Mouse (Mus musculus) mouse trophoblast stem cell (cell line): ENCODE data around the gene Npr1.

Source experiments
- in situ Hi-C, 2 experiments: fragments of 300-500 bp; cut with MseI, MboI; formaldehyde crosslinking; loops; 2 replicates in 1 of 2; 3 replicates in 1 of 2; pipeline ENCODE4 v1.15.1; 2025

Npr1 gene

GRCm38 (mm10) chr3:90440756-90441155 lies 24.9 kb downstream of the Npr1 start:
- in situ Hi-C loops: no loop called here

DNA sequence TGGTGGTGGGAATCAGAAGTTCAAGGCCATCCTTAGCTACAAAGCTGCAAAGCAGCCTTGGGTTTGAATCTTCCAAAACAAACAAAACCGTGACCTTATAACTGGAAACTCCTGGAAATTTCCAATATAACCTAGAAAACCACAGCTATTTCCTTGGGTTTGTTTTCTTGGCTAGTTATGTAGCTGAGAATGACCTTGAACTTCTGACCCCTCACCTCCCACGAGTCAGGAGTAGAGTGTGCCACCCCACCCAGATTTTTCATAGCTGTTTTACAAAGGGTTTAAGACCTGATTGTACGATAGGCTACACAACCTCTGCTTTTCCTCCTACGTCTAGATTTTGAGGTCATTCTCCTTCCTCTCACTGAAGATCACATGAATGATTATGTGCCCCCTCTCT lies 28.5 kb downstream of the Npr1 start:
- in situ Hi-C loops: no loop called here

DNA sequence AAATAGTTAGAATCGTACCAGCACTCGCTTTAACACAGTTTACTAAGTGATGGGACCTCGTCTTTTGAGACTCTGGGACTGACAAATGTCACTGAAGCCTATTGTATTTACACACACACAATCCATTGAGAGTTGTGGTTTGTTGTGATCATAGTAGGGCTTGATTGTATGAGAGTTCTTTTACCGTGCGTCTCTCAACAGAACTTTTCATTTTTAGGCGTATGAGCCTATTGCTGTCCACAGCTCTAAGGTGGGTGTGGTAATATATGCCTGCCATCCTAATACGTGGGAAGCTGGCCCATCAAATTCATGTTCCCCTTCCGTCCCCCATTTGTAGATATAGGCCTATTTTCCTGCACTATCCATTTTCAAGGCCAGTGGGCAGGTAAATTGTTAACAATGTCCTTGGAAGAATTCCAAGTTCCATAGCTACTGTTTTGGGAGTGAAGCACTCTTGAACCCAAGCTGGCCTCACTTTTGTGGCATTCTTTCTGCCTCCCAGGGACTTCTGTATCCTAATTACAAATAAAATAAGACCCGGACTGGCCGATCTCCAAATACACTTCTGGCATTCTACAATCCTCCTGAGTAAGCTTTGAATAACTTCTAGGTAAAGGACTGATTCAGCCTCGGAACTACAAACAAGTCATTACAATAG lies 31.5 kb downstream of the Npr1 start:
- in situ Hi-C loops: no loop called here

- in situ Hi-C loops: no loop called here
Observed at GRCm38 (mm10) chr3:90433381-90434020, 32.2 kb downstream of the Npr1 start, which contains the start of gene Ints3. TSS of gene Ints3 (minus strand) at chr3:90433622.

DNA sequence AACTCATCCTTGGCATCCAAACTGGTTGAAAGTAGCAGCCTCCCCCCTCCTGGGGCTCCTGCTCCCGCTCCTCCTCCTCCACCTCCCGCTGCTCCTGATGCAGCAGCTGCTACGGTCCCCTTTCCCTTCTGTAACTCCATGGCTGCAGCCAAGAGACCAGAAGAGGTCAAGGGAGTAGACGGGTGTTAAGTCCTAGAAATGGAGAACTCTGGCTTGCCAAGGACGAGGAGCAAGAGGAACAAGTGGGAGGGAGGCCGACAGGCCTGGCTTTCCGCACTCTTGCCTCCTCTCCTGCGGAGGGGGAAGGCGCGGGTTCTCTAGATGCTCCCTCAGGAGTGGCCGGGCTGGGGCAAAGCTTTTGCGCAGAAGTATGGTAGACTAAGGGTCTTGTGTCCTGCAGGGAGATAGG lies 32.9 kb downstream of the Npr1 start:
- in situ Hi-C loops: no loop called here

- in situ Hi-C loops: no loop called here
Observed at GRCm38 (mm10) chr3:90432348-90432747, 33.3 kb downstream of the Npr1 start.

DNA sequence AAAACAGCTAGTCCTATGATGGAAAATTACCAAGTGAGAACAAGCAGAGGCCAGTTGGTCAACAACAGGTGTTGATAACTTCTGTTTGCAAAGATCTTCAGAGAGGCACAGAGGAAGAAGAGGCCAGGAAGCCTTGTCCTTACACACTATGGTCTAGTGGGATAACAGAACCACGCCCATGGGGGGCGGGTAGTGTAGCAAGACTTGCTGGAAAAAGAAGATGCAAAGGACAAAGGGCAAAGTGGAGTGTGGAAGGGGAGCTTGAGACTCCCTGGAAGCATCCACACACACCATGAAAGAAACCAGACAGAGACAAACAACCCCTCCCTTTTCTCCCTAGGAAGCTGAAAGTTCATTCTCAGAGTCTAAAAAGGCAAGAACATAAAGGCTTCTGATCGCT lies 36.1 kb downstream of the Npr1 start:
- in situ Hi-C loops: no loop called here

DNA sequence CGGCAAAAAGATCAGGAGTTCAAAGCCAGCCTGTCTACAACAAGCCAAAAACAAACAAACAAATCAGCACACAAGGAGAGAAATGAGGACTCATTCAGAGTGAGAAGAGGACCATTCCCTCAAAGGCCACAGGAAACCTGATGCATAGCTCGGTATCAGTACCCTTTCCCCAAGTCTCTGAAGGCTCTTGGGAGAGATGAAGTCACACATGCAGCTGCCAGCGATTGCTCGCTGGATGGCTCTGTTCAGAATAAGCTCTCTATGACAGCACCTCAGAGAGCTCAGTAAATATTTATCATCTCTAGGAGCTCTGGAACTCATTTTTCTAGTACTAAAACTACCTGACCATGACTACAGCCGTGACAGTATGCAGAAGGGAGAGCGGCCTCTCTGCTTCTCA lies 37.5 kb downstream of the Npr1 start:
- in situ Hi-C loops: no loop called here

- in situ Hi-C loops: no loop called here
Observed at GRCm38 (mm10) chr3:90427574-90427973, 38.1 kb downstream of the Npr1 start.

- in situ Hi-C loops: no loop called here
Observed at GRCm38 (mm10) chr3:90425499-90425898, 40.2 kb downstream of the Npr1 start.

DNA sequence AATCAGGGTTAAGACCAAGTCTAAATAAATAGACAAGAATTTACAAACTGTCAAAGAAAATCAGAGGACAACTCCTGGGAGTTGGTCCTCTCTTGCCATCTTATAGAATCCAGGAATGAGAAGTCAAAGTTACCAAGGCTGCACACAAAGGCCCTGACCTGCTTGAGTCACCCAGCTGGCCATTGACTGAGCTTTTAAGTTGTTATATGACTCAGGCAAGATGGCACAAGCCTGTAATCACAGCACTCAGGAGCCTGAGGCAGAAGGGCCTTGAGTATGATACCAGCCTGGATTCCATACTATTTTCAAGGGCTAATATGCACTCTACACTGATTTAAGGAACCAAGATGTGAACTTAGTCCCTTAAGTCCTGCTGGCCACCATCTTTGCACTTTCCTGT lies 42.1 kb downstream of the Npr1 start:
- in situ Hi-C loops: no loop called here

DNA sequence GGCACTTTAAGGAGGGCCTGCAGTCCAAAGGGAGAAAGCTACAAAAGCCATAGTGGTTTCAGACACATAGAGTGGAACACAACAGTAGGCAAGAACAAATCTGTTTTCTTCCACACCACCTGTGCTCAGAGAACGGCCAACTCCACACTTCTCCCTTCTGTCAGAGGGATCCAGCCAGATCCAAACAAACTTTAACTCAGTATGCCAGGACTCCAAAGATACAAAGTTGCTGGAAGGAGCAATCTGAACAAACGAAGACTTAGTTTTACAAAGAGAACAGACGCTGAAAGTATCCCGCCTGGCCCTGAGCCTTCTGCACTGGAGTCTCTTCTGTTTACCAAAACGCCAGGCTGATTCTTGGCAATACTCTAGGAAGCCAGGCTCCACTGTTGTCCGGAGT lies 45.0 kb downstream of the Npr1 start:
- in situ Hi-C loops: no loop called here

DNA sequence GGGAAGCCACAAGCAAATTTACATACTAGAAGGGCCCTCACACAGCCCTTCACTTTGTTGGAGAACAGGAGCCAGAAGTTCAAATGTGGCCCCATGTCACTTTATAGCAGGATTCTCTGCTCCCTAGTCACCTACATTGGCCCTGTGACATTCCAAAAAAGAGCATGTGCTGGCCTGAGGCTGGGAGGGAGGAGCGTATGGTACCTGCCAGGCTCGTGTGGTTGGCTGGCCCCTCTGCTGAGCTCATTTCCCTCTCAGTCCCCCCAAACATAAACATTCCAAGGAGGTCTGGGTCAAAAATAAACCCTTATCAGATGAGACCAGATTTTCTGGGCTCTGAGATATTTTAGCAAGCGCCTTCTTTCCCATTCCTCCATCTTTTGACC lies 52.7 kb downstream of the Npr1 start:
- in situ Hi-C loops: loop anchor here in 1 of 2 experiments (5.0 kb wide), 1 partner anchor 54 kb away; the partner anchor contains the start of gene Npr1

DNA sequence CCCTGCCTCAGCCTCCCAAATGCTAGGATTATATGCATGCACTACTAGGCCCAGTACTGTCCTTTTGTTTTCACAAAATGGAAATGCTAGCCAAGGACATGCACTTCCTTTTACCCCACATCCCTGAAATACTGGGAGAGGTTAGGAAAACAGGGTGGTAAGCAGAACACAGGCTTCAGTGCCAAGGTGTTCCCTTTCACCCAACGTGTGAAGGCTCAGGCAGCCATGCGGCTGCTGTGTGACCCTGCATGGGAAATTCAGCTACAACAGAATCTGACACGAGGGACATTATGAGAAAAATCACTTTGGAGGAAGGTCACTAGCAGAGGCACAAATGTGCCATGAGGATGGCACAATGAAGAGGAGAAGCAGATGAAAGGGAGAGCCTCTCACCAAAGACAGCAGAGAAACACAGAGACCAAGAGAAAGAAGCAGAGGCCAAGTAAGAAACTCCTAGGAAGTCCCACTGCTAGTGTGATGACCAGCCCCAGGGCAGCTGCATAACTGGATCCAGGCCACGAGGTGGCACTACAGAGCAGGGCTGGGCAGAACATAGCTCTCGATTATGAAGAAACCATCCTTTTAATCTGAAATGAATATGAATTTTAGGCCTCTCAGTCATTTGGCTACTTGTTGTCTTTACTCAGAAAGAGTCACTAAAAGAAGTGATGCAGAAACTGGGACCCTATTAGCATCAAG lies 53.2 kb downstream of the Npr1 start:
- in situ Hi-C loops: loop anchor here in 1 of 2 experiments (5.0 kb wide), 1 partner anchor 55 kb away; the partner anchor contains the start of gene Npr1

GRCm38 (mm10) chr3:90408721-90409120 lies 56.9 kb downstream of the Npr1 start:
- in situ Hi-C loops: no loop called here

GRCm38 (mm10) chr3:90406414-90406813 lies 59.3 kb downstream of the Npr1 start:
- in situ Hi-C loops: no loop called here

DNA sequence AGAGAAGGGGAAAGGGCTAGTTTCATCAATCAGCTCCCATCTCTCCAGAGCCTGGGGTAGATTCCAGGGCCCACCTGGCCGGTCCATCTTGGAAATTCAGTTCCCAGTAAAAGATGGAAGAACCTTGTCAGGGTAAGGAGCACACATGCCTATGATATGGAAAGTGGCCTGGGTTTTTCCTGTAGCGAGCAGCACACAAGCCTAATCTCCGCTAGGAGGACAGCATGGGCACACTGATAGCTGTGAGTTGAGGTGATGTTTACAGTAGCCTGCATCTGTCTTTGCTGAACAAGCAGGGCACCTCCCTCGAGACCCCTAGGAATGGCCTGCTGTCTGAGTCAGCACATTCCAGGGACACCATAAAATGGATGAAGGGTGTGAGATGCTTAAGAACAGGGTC lies 61.1 kb downstream of the Npr1 start:
- in situ Hi-C loops: no loop called here

GRCm38 (mm10) chr3:90404121-90404520 lies 61.5 kb downstream of the Npr1 start:
- in situ Hi-C loops: no loop called here

GRCm38 (mm10) chr3:90400993-90401392 lies 64.7 kb downstream of the Npr1 start:
- in situ Hi-C loops: no loop called here
